Mouse (Mus musculus) NIH3T3 (cell line): ENCODE results near the gene Zfp672.

Experiments
- DNase-seq: peaks from one replicate; pipeline ENCODE4 v3.0.0-alpha.2; 2012; ENCODE audit warnings: low read depth

The Zfp672 gene

GRCm38 (mm10) chr11:58282518-58282917 is 47.6 kb downstream of the Zfp672 start:
- no peak for DNase-seq

- DNase-seq: no peak
Observed at GRCm38 (mm10) chr11:58281970-58282496, 48.1 kb downstream of the Zfp672 start.

GRCm38 (mm10) chr11:58275756-58276155 is 54.4 kb downstream of the Zfp672 start:
- no peak for DNase-seq

GRCm38 (mm10) chr11:58274572-58274971 is 55.6 kb downstream of the Zfp672 start, which contains the start of gene 4930438A08Rik:
TSS of gene 4930438A08Rik (plus strand) at chr11:58274799.
- DNase-seq: no peak

GRCm38 (mm10) chr11:58268285-58268684 is 61.9 kb downstream of the Zfp672 start:
- DNase-seq: no peak
